Mouse (Mus musculus) ES-Bruce4 (cell line): ENCODE measurements around the gene Cdk12.

Experiments
- CTCF ChIP-seq: IDR thresholded peaks from one replicate; pipeline ENCODE4 v1.8.1; 2011; ENCODE audit warnings: low read depth, low read length
- EP300 ChIP-seq: IDR thresholded peaks from 2 replicates; pipeline ENCODE4 v1.6.1; 2011; ENCODE audit warnings: low read depth, low read length; ENCODE audit not compliant: insufficient read depth
- POLR2A ChIP-seq: IDR thresholded peaks from one replicate; pipeline ENCODE4 v1.8.1; 2011; ENCODE audit warnings: low read length; ENCODE audit not compliant: insufficient read depth

GRCm38 (mm10) chr11:98323933-98324332 lies 121.1 kb downstream of the Cdk12 start:
- TF ChIP-seq POLR2A (no peak), CTCF (no peak), EP300 (no peak)
